In the genomic region with DNA sequence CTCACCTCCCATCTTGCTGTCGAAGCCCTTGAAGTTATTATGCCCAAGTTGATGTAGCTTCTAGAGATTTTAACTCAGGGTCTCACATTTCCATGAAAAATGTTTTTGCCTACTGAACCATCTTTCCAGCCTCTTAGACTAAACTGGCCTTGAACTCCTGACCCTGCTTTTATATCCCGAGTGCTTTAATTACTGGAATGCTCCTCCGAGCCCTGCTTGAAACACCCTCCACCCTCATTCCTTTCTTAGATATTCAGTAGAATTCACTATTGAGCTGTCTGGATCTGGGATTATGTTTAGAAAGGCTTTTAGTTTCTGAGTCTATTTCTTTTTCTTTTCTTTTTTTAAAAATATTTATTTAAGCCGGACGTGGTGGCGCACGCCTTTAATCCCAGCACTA, we compare ENCODE assay signal across 46 mouse cellular contexts. TPM values are rescaled to one million over a fixed set of nuclear protein-coding genes. Genes with fewer than 3 reads are reported as not detected.
"Had no signal": no experiment of that assay in that cellular context is flagged by ENCODE, and none has a peak within 500 bp of the region (broad histone marks: within the 10 kb centered on the region; RNA-seq: fewer than 3 reads in every experiment).

No protein-coding gene starts in this region.

- ATAC-seq: liver, embryonic 12.5 days; lung, postnatal 0 days had no signal

- DNase-seq: liver; liver, embryonic 13.5 days; lung, adult 18-20 months; lung, adult 2 months; lung, embryonic 14.5 days; lung, postnatal 10 days; lung, postnatal 14 days; lung, postnatal 36 days; lung, postnatal 4 days; midbrain, embryonic 14.5 days had no signal

- H3K9ac ChIP-seq: limb, embryonic 12.5 days; limb, embryonic 13.5 days; limb, embryonic 15.5 days; liver, embryonic 12.5 days; liver, embryonic 13.5 days; liver, embryonic 14.5 days; liver, embryonic 15.5 days; liver, postnatal 0 days; lung, embryonic 14.5 days; lung, embryonic 15.5 days; midbrain, embryonic 12.5 days; midbrain, embryonic 13.5 days; midbrain, embryonic 15.5 days; neural tube, embryonic 12.5 days had no signal

- H3K9me3 ChIP-seq: limb, embryonic 10.5 days; limb, embryonic 12.5 days; limb, embryonic 13.5 days; limb, embryonic 15.5 days; liver, embryonic 12.5 days; liver, embryonic 13.5 days; liver, embryonic 15.5 days; lung, embryonic 15.5 days; megakaryocyte, embryonic 14.5 days; midbrain, embryonic 10.5 days; midbrain, embryonic 12.5 days; midbrain, embryonic 13.5 days; midbrain, embryonic 15.5 days; neural tube, embryonic 12.5 days had no signal

- H3K27ac ChIP-seq: left cerebral cortex, adult 2 months; limb, embryonic 10.5 days; limb, embryonic 12.5 days; limb, embryonic 13.5 days; limb, embryonic 15.5 days; liver, embryonic 12.5 days; liver, embryonic 13.5 days; liver, embryonic 14.5 days; liver, embryonic 15.5 days; lung, embryonic 15.5 days; macrophage; midbrain, embryonic 10.5 days; midbrain, embryonic 12.5 days; midbrain, embryonic 13.5 days; midbrain, embryonic 15.5 days; neural tube, embryonic 12.5 days had no signal

- H3K36me3 ChIP-seq: midbrain, embryonic 15.5 days had no signal

- H3K4me1 ChIP-seq: limb, embryonic 10.5 days; limb, embryonic 12.5 days; limb, embryonic 13.5 days; limb, embryonic 15.5 days; lung, embryonic 15.5 days; midbrain, embryonic 13.5 days; midbrain, embryonic 15.5 days; neural tube, embryonic 12.5 days had no signal

- H3K27me3 ChIP-seq: limb, embryonic 12.5 days; limb, embryonic 13.5 days; limb, embryonic 15.5 days; liver, embryonic 12.5 days; liver, embryonic 13.5 days; liver, embryonic 15.5 days; lung, embryonic 15.5 days; megakaryocyte, embryonic 14.5 days; midbrain, embryonic 12.5 days; midbrain, embryonic 13.5 days; midbrain, embryonic 15.5 days; neural tube, embryonic 12.5 days had no signal

- H3K4me3 ChIP-seq: left cerebral cortex, adult 2 months; limb, embryonic 10.5 days; limb, embryonic 12.5 days; limb, embryonic 13.5 days; limb, embryonic 15.5 days; liver, embryonic 12.5 days; liver, embryonic 13.5 days; liver, embryonic 15.5 days; lung, embryonic 15.5 days; midbrain, embryonic 10.5 days; midbrain, embryonic 12.5 days; midbrain, embryonic 13.5 days; midbrain, embryonic 15.5 days; myocyte; neural tube, embryonic 12.5 days had no signal

- H3K4me2 ChIP-seq: limb, embryonic 12.5 days; limb, embryonic 13.5 days; limb, embryonic 15.5 days; liver, embryonic 11.5 days; liver, embryonic 12.5 days; liver, embryonic 13.5 days; liver, embryonic 15.5 days; lung, embryonic 14.5 days; lung, embryonic 15.5 days; midbrain, embryonic 12.5 days; midbrain, embryonic 13.5 days; midbrain, embryonic 15.5 days; neural tube, embryonic 12.5 days had no signal

RNA-seq across cellular contexts. Expression of a gene that starts 26.5 kb away (rescaled TPM):
- total RNA-seq: megakaryocyte progenitor cell, adult 5-6 weeks; megakaryocyte, adult 5-6 weeks; megakaryocyte-erythroid progenitor cell, adult 5-6 weeks had no signal
- polyA plus RNA-seq: macrophage had no signal

RNA-seq across cellular contexts. Expression of a gene that starts 59.1 kb away (rescaled TPM):
- total RNA-seq: left cerebral cortex, adult 2 months; left cerebral cortex, adult 8-10 months; left cerebral cortex, postnatal 14 days; left cerebral cortex, postnatal 25 days; left cerebral cortex, postnatal 36 days; left cerebral cortex, postnatal 4 days; liver, adult 2 months; megakaryocyte progenitor cell, adult 5-6 weeks; megakaryocyte, adult 5-6 weeks; megakaryocyte-erythroid progenitor cell, adult 5-6 weeks; midbrain, postnatal 0 days; monocyte, adult 5-6 weeks had no signal
- polyA plus RNA-seq: limb, embryonic 10.5 days; limb, embryonic 11.5 days; limb, embryonic 12.5 days; limb, embryonic 13.5 days; limb, embryonic 14.5 days; limb, embryonic 15.5 days; liver, adult 2 months; liver, embryonic 11.5 days; liver, embryonic 12.5 days; liver, embryonic 13.5 days; liver, embryonic 14.5 days; liver, embryonic 15.5 days; liver, embryonic 16.5 days; liver, postnatal 0 days; lung, adult 2 months; lung, embryonic 14.5 days; lung, embryonic 15.5 days; lung, embryonic 16.5 days; lung, postnatal 0 days; macrophage; midbrain, embryonic 10.5 days; midbrain, embryonic 12.5 days; midbrain, embryonic 13.5 days; midbrain, embryonic 14.5 days; midbrain, embryonic 15.5 days; midbrain, postnatal 0 days; myocyte; neural tube, embryonic 11.5 days; neural tube, embryonic 12.5 days had no signal
